Mouse (Mus musculus) heart, embryonic 11.5 days (tissue): Measurements from ENCODE around the gene Myt1l. TPM values are rescaled to one million over a fixed set of nuclear protein-coding genes. Genes with fewer than 3 reads are reported as not detected.

Experiments used
- ATAC-seq: fragments of 200-750 bp; cut with Nextera tagmentation; replicated peaks from 2 replicates; pipeline ENCODE4 v1.8.0; 2017; ENCODE audit warnings: moderate library complexity; ENCODE audit not compliant: insufficient number of reproducible peaks, low FRiP score, low TSS enrichment
- H3K27ac ChIP-seq: fragments of 300-500 bp; sonication (generic); 2 replicates; pipeline ENCODE4 v1.5.1; 2014; ENCODE audit warnings: mild to moderate bottlenecking, low read depth, low read length
- H3K27me3 ChIP-seq: fragments of 300-500 bp; sonication (generic); 2 replicates; pipeline ENCODE4 v1.6.1; 2014; ENCODE audit warnings: mild to moderate bottlenecking, low read length, mixed read lengths; ENCODE audit not compliant: control insufficient read depth, insufficient read depth
- H3K36me3 ChIP-seq: fragments of 300-500 bp; sonication (generic); 2 replicates; pipeline ENCODE4 v1.6.1; 2014; ENCODE audit warnings: mild to moderate bottlenecking, low read length, moderate library complexity, mixed read lengths; ENCODE audit not compliant: control insufficient read depth, insufficient read depth
- H3K4me1 ChIP-seq: fragments of 300-500 bp; sonication (generic); 2 replicates; pipeline ENCODE4 v1.6.1; 2014; ENCODE audit warnings: low read length; ENCODE audit not compliant: control insufficient read depth, insufficient read depth
- H3K4me2 ChIP-seq: fragments of 300-500 bp; sonication (generic); 2 replicates; pipeline ENCODE4 v1.6.1; 2014; ENCODE audit warnings: mild to moderate bottlenecking, moderate library complexity
- H3K4me3 ChIP-seq: fragments of 300-500 bp; sonication (generic); 2 replicates; pipeline ENCODE4 v1.5.1; 2014; ENCODE audit warnings: low read depth, low read length
- H3K9ac ChIP-seq: fragments of 300-500 bp; sonication (generic); 2 replicates; pipeline ENCODE4 v1.6.1; 2014; ENCODE audit warnings: mild to moderate bottlenecking, low read depth, low read length, moderate library complexity
- H3K9me3 ChIP-seq: fragments of 300-500 bp; sonication (generic); replicated peaks from 2 replicates; pipeline ENCODE4 v1.6.1; 2016; ENCODE audit warnings: low read length; ENCODE audit not compliant: control insufficient read depth
- WGBS: fragments of 180-500 bp; shearing (Covaris S2); extraction: QIAGEN DNeasy Blood & Tissue Kit; methylation state at CpG from one replicate; pipeline ENCODE4 v1.1.7; 2014; ENCODE audit not compliant: insufficient replicate concordance; 5-methylcytosine and 5-hydroxymethylcytosine counted together
- polyA plus RNA-seq: library from polyadenylated mRNA; unstranded; fragments of >200 nt; fragmentation: Nextera tagmentation; extraction: Ambion mirVana; gene quantifications from 2 replicates; pipeline ENCODE4 v1.2.1, GENCODE M21; 2014

Gene Myt1l
- polyA plus RNA-seq, 1 experiment from 2014 or later, result 1.1 TPM

- H3K4me1 ChIP-seq, result peaks cover 33% of the 10 kb centered on the region
- under 1% methylated on average over 38 of the region's 49 CpGs for WGBS
- H3K4me2 ChIP-seq, result peak overlapping the region; percentile 81
- H3K27ac ChIP-seq, result peak overlapping the region; percentile 78
- no peaks in the 10 kb centered on the region for H3K9me3 ChIP-seq
- no peaks in the 10 kb centered on the region for H3K36me3 ChIP-seq
- H3K27me3 ChIP-seq, result 0 out of 2 replicates have a peak, but pooled peaks cover under 1% of the 10 kb centered on the region
- peak; percentile 77 for ATAC-seq
- peak overlapping the region; percentile 67 for H3K4me3 ChIP-seq
- H3K9ac ChIP-seq, result peak overlapping the region; percentile 81
Observed at GRCm38 (mm10) chr12:29937851-29938375, 409.7 kb downstream of the Myt1l start.

- H3K27ac ChIP-seq, result peak overlapping the region; percentile 78
- under 1% methylated on average over 37 of the region's 40 CpGs for WGBS
- peak overlapping the region; percentile 81 for H3K9ac ChIP-seq
- H3K36me3 ChIP-seq, result no peaks in the 10 kb centered on the region
- peak; percentile 43 for ATAC-seq
- H3K27me3 ChIP-seq, result no peaks in the 10 kb centered on the region
- H3K4me1 ChIP-seq, result peaks cover 35% of the 10 kb centered on the region
- H3K4me2 ChIP-seq, result peak overlapping the region; percentile 81
- no peaks in the 10 kb centered on the region for H3K9me3 ChIP-seq
- peak overlapping the region; percentile 67 for H3K4me3 ChIP-seq
Observed at GRCm38 (mm10) chr12:29938376-29939041, 410.3 kb downstream of the Myt1l start.

- Histone ChIP-seq H3K27ac (peak overlapping the region; percentile 78), H3K9ac (peak overlapping the region; percentile 81), H3K9me3 (no peaks in the 10 kb centered on the region), H3K4me1 (peaks cover 39% of the 10 kb centered on the region), H3K4me3 (peak overlapping the region; percentile 67), H3K4me2 (peak overlapping the region; percentile 81), H3K27me3 (no peaks in the 10 kb centered on the region), H3K36me3 (no peaks in the 10 kb centered on the region; the same call in 1 of the 2 replicates)
- ATAC-seq, result no peak
- 8% methylated on average over 8 of the region's 8 CpGs for WGBS
Observed at GRCm38 (mm10) chr12:29939261-29939671, 411.1 kb downstream of the Myt1l start.

GRCm38 (mm10) chr12:29942435-29942834 is 414.3 kb downstream of the Myt1l start:
- H3K4me2 ChIP-seq, result no peak overlapping the region
- H3K9me3 ChIP-seq, result no peaks in the 10 kb centered on the region
- no peak for ATAC-seq
- H3K36me3 ChIP-seq, result no peaks in the 10 kb centered on the region; the same call in 1 of the 2 replicates
- H3K9ac ChIP-seq, result no peak overlapping the region
- WGBS, result 77% methylated on average over 2 of the region's 2 CpGs
- no peaks in the 10 kb centered on the region for H3K27me3 ChIP-seq
- H3K27ac ChIP-seq, result no peak overlapping the region
- H3K4me1 ChIP-seq, result peaks cover 55% of the 10 kb centered on the region
- no peak overlapping the region for H3K4me3 ChIP-seq

- Histone ChIP-seq H3K9me3 (no peaks in the 10 kb centered on the region), H3K27me3 (no peaks in the 10 kb centered on the region), H3K36me3 (no peaks in the 10 kb centered on the region; the same call in 1 of the 2 replicates), H3K4me2 (no peak overlapping the region), H3K9ac (no peak overlapping the region), H3K4me1 (peaks cover 63% of the 10 kb centered on the region), H3K27ac (no peak overlapping the region), H3K4me3 (no peak overlapping the region)
- 68% methylated on average over 3 of the region's 3 CpGs for WGBS
- ATAC-seq, result no peak
Observed at GRCm38 (mm10) chr12:29944650-29945049, 416.5 kb downstream of the Myt1l start.

GRCm38 (mm10) chr12:29945182-29945743 is 417.1 kb downstream of the Myt1l start:
- Histone ChIP-seq H3K27ac (no peak overlapping the region), H3K27me3 (no peaks in the 10 kb centered on the region), H3K9me3 (no peaks in the 10 kb centered on the region), H3K4me3 (no peak overlapping the region), H3K4me2 (no peak overlapping the region), H3K4me1 (peaks cover 59% of the 10 kb centered on the region), H3K9ac (no peak overlapping the region), H3K36me3 (no peaks in the 10 kb centered on the region; the same call in 1 of the 2 replicates)
- 61% methylated on average over 6 of the region's 6 CpGs for WGBS
- no peak for ATAC-seq

- Histone ChIP-seq H3K4me2 (no peak overlapping the region), H3K4me3 (no peak overlapping the region), H3K4me1 (peaks cover 53% of the 10 kb centered on the region), H3K9me3 (no peaks in the 10 kb centered on the region), H3K9ac (0 out of 2 replicates have a peak overlapping the region, but pooled peaks have one; percentile 5), H3K36me3 (no peaks in the 10 kb centered on the region), H3K27me3 (no peaks in the 10 kb centered on the region), H3K27ac (peak overlapping the region; percentile 74)
- ATAC-seq, result 0 out of 2 replicates have a peak, but pooled peaks have one; percentile 19
- WGBS, result 57% methylated on average over 6 of the region's 6 CpGs
Observed at GRCm38 (mm10) chr12:29951043-29951442, 422.9 kb downstream of the Myt1l start.

GRCm38 (mm10) chr12:29951485-29951884 is 423.3 kb downstream of the Myt1l start:
- Histone ChIP-seq H3K36me3 (no peaks in the 10 kb centered on the region), H3K4me2 (no peak overlapping the region), H3K27me3 (no peaks in the 10 kb centered on the region), H3K9me3 (no peaks in the 10 kb centered on the region), H3K27ac (peak overlapping the region; percentile 74), H3K4me3 (no peak overlapping the region), H3K4me1 (peaks cover 50% of the 10 kb centered on the region), H3K9ac (no peak overlapping the region)
- 0 out of 2 replicates have a peak, but pooled peaks have one; percentile 40 for ATAC-seq
- 82% methylated on average over 5 of the region's 5 CpGs for WGBS
